Mouse (Mus musculus) layer of hippocampus, adult 18-20 months (tissue): ENCODE data around the gene Rec8. TPM values are rescaled to one million over a fixed set of nuclear protein-coding genes. Genes with fewer than 3 reads are reported as not detected.
A peak's percentile ranks its signal among the peaks of the same experiment; 100 is the strongest.

ENCODE experiments used
- DNase-seq, 2 experiments: peaks; one replicate each; pipeline ENCODE4 v3.0.0; 2022; ENCODE audit warnings: low spot score in 2 of 2
- long read RNA-seq: library from polyadenylated mRNA; stranded (forward); transcript quantifications from one replicate; pipeline ENCODE4 v2.0.0, GENCODE M21; 2021
- total RNA-seq, 2 experiments: library from RNA; stranded (reverse); gene quantifications; 2 replicates each; pipeline ENCODE4 v1.2.3; 2021

Rec8 gene
- total RNA-seq, result 1 to 10 TPM; 1.4 to 1.8 TPM
- long read RNA-seq, result 0 reads

DNA sequence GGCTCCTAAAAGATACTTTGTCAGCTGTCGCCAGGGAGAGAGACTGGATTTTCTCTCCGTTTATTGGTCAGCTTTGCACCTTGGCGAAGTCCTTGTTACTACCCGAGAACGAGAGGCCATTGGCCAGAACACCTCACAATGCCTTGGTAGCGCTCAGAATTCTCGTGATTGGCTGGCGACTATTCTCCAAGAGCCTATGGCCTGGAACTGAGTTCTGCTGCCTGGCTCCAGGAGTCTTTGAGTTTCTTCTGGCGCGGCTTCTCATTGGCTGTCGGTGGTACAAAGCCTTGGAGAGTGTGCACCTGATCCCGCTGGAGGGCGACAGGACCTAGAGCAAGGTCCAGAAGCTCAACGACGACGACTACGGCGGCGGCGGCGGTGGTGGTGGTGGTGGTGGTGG, at the start of gene Rec8:
TSS of gene Rec8 (plus strand) at position 216 of the 400 bp plus-strand sequence.
- no peak for DNase-seq

DNA sequence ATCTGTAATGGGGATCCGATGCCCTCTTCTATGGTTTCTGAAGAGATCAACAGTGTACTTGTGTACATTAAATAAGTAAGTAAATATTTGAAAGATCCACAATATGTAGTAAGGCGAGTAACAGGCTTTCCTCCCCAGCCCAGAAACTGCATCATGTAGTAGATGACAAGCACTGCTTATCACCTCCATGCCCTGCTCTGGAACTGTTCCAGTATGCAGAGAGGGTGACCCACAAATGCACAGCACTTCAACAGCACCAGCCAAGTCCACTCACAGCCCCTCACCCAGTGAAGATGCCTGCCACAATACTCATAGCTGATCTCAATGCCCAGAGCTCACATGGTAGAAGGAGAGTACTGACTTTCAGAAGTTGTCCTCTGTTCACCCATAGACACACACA, 47.2 kb upstream of the Rec8 start:
- DNase-seq, result no peak

DNA sequence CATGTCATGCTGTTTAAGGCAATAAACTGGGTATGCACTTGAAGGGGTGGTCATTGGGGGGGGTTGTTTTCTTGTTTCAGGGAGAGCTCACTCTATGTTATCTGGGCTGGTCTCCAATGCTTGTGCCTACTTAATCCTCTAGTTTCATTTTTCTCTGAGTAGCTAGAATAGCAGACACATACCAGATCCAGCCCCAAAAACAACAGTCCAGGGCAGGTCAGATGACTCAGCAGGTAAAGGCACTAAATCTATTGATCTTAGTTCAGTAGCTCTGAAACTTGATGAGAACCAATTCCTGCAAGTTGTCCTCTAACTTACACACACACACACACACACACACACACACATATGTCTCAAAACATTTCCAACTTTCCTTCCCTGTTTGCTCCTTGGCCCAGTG, 46.1 kb upstream of the Rec8 start:
- no peak for DNase-seq

DNA sequence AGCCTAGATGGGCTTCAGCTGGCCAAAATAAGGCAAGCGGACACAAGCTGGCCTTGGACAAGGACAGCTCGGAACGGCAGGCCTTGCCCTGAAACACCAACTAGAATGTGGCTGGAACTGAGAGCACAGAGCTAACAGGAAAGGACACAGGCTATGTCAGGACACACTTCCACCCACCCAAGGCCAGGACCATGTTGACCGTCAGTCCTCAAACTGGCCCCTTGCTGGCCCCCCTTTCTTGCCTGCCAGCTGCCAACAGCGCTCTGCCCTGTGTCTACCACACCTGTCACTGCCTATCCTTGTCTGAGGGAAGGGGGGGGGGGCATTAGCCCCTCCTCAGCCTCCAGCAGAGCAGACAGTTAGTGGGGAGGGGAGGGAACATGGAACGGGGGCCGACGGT, 42.5 kb upstream of the Rec8 start, which contains the start of gene Fitm1:
TSS of gene Fitm1 (plus strand) at position 316 of the 400 bp plus-strand sequence.
- DNase-seq, result no peak

DNA sequence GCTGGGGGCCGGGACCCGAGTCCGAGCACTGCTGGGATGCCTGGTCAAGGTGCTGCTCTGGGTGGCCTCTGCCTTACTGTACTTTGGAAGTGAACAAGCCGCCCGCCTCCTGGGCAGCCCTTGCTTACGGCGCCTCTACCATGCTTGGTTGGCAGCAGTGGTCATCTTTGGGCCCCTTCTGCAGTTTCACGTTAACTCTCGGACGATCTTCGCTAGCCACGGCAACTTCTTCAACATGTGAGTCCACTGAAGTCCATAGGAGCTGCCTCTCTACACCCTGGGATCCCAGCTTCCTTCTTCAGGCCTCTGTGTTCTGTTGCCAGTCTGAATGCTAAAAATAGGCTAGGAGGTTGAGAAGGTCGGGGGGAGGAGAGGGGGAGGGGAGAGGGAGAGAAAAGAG, 42.1 kb upstream of the Rec8 start:
- no peak for DNase-seq

DNA sequence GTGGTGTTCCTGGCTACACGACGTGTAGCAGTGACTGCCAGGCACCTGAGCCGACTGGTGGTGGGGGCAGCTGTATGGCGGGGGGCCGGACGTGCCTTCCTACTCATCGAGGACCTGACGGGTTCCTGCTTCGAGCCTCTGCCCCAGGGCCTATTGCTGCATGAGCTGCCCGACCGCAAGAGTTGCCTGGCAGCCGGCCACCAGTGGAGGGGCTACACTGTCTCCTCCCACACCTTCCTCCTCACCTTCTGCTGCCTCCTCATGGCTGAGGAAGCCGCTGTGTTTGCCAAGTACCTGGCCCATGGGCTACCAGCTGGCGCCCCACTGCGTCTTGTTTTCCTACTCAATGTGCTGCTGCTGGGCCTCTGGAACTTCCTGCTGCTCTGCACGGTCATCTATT, 41.5 kb upstream of the Rec8 start:
- peak; percentile 37 to 40 for DNase-seq

DNA sequence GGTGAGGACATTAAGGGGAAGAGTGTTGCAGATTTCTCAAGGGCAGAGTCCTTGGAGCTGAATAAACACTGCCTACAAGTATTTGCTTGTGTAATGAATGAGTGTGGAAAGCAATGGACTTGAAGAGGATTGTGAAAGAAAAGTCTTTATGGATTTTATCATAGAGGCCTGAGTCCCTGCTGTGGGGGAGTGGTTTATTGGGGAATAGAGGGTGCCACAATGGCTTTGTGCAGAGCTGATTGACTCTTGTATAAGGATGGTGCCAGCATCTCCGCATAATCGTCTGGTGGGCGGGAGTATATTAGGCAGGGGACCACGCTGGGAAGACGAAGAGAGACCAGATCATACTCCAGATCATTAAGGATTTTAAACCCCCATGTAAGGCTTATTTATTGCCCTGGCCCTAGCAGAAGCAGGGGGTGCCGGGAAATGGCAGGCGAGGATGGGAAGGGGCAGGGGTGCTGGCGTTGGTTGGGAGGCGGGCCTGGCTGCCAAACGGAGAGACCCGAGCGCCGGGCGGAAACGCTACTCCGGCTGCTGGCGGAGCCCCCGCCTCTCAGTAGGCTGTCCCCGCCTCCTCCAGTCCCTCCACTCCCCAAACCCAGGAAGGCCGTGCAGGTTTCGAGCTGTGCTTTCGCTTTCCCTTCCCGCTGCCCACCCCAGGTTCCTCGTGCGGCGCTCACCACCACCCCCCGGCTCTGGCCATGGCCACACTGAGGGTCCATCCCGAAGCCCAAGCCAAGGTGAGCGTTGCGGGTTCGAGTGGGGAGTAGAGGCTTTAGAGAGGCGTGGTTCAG, 39.8 kb upstream of the Rec8 start, which contains the start of gene Psme1:
TSS of gene Psme1 (plus strand) at position 253 of the 797 bp plus-strand sequence.
- DNase-seq, result peak; percentile 66 to 67

DNA sequence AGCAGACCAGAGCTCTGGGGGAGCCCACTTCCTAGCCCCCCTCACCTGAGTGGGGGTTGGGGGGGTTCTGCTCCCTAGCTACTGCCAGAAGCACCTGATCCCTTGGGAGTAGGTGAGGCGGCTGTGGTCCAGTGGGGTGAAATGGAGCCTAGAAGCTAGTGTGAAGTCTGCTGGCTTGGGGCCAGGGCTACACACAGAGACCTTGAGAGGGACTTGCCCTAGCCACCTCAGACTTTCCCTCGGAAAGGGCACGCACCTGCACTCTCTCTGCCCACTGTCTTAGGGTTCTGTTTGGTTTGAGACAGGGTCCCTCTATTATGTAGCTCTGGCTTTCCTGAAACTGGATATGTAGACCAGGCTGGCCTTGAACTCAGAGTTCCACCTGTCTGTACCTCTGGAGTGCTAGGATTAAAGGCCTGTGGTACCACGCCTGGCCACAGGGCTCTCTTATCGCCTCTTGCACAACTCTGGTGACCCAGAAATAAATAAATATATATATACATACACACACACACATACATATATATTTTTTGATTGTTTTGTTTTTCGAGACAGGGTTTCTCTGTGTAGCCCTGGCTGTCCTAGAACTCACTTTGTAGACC, 39.1 kb upstream of the Rec8 start:
- DNase-seq, result no peak

DNA sequence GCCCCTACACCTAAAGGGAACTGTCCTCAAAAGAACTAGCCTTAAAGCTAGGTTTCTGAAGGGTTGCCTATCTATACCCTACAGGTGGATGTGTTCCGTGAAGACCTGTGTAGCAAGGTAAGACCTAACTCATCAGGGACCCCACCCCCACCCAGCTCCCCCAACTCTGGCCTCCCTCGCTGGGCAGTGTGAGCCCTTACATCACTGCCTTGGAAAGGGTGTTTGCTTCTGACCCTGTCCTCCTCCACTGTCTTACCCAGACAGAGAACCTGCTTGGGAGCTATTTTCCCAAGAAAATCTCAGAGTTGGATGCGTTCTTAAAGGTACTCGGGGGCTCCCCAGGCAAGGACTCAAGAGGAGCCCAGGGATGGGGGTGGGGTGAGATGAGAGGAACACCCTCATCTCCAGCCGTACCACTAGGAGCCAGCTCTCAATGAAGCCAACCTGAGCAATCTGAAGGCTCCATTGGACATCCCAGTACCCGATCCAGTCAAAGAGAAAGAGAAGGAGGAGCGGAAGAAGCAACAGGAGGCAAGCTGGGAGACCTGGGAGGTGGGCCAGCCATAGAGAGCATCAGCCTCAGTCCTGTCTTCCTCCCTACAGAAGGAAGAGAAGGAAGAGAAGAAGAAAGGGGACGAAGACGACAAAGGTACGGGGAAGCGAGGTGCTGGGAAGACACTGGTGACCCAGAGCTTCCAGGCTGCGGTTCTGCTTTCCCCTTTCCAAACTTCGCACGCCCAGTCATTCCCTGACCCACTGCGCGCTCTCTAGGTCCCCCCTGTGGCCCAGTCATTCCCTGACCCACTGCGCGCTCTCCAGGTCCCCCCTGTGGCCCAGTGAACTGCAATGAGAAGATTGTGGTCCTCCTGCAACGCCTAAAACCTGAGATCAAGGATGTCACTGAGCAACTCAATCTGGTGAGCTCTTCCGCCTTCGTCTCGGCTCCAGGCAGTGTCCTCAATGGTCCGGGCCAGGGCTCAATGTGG, 38.0 kb upstream of the Rec8 start:
- DNase-seq, result no peak

DNA sequence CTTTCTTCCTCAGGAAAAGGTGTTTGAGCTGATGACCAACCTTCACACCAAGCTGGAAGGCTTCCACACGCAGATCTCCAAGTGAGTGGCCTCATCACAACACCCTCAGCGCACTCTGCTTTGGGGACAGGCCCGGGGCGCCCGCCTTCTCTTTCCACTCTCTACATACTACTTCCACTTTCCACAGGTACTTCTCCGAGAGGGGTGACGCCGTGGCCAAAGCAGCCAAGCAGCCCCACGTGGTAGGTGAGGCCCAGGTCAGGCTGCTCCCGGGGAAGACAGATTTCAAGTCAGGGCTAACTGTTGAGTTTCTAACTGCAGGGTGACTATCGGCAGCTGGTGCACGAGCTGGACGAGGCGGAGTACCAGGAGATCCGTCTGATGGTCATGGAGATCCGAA, 37.1 kb upstream of the Rec8 start:
- no peak for DNase-seq

DNA sequence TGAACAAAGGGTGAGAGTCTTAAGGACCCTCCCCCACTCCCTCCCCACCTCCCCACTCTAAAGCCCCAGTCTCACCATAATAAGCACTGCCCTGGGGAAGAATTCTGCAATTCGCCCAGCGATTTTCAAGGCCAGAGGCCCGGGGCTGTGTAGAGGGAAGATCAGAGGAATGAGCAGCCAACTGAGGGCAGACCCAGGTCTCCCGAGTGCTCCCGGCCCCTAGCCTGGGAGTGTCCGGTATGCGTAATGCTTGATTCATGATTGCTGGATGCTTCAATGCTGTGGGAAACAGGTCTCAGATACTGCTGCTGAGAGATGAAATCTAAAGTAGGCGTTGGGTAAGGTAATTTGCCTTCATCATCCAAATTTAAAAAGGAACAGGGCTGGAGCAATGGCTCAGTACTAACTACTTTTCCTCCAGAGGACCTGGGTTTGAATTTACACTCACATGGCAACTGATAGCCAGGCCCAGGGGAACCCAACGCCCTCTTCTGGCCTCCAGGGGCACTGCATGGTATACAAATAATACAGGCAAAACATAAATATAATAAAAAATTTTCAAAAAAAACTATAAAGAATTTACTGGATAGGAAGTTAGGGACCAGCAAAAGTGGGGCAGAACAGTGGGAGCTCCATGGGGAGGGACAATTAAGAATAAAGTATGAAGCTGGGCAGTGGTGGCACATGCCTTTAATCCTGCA, 35.7 kb upstream of the Rec8 start:
- DNase-seq, result no peak

DNA sequence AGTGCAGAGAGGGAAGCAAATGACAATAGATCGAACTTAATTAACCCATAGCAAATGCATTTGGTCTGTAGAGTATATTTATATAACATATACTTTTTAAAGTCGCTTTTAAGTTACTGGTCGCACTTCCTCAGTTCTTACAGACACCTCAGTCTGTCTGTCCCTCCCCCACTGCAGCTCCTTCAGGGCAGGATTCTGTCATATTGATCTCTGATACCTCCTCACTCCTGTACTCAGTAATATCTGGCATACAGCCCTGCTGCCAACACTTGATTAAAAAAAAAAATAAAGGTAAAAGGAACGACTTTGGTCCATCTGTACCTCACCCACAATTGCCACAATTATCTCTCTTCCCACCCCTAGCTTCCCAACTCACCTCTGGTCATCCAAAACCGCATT, 33.5 kb upstream of the Rec8 start:
- DNase-seq, result no peak

DNA sequence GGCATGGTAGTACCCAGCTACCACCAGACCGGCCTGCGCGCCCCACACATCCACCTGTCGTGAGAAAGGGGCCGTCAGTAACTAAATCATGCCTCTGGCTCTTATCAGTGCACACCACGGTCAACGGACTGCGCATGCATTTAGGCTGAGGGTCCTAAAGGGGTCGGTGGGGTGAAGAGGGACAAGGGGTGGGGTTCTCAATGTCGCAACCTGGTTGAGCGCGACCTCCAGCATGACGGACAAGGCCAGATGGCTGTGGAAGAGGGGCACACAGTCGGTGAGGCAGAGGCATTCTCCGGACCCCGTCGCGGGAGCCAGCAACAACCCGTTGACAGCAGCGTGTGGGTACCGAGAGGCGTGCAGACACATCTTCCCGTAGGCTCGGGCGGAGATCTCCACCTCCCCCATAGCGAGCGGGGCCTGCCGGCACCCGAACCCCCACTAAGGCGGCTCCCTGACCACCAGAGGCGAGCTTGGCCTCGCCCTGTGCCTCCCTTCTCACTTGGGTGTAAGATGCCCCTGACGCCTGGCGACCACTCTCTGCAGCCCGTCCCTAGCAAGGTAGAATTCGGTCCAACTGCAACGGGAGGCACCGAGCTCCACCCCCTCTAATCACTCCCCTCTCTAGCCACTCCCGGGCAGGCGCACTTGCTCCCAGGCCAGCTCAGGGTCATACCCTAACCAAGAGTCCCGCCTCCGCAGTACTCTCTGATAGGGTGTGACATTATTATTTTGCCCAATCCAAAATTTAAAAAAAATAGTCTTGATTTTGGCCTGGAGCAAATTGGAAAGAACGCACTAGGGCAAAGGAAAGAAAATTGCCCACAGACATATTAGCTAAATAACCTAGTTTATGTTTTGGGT, 32.9 kb upstream of the Rec8 start, which contains the start of gene Emc9:
TSS of gene Emc9 (minus strand) at position 601 of the 864 bp plus-strand sequence.
- DNase-seq, result peak; percentile 49 to 67

DNA sequence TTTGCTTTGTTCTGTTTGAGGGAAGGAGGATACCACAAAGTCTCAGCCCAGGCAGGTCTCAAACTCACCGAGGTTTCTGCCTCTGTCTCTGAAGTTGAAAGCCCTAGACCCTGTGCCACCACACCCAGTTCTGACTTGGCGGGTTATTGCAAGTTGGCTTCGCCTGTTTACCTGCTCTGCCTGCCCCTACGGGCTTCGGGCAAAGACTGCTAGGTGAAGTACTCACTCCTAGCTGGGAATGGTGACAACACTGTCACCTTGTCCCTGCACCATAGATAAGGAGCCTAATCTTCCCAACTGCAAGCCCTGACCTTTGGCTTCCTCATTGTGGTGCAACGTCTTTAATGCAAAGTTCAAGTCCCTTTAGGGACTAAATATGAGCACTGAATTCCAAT, 32.3 kb upstream of the Rec8 start:
- no peak for DNase-seq

DNA sequence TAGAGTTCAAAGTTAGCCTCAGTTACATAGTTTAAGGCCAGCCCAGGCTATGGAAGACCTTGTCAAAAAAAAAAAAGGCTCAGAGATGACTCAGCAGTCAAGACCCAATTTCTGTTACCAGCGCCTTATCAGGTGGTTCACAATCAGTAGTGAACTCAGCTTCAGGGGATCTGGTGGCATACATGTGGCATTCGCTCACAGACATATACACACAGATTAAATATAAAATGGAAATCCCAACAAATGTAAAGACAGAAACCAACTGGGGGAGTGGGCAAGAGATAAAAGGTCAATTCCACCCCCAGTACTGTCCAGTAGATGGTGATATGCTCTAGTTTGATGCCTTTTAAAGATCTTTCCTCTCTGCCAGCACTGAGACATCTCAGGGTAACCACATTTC, 31.7 kb upstream of the Rec8 start:
- DNase-seq, result no peak

DNA sequence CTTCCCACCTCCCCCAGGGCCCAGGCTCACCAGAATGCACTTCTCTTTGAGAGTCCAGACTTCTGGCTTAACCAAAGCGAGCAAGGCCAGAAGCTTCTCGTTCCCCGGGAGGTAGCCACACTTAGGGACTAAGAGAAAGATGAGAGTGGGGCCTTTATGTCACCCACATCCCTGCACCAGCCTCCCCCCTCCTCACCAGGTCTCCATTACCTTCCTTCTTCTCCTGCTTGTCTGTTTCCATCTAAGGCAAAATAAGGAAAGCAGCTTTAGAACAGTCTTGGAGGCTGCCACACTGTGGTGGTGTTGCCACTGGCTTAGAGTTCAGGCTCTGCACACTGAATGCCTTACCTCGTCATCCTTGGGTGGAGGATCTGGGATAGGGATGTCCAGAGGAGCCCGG, 28.6 kb upstream of the Rec8 start:
- DNase-seq, result no peak

DNA sequence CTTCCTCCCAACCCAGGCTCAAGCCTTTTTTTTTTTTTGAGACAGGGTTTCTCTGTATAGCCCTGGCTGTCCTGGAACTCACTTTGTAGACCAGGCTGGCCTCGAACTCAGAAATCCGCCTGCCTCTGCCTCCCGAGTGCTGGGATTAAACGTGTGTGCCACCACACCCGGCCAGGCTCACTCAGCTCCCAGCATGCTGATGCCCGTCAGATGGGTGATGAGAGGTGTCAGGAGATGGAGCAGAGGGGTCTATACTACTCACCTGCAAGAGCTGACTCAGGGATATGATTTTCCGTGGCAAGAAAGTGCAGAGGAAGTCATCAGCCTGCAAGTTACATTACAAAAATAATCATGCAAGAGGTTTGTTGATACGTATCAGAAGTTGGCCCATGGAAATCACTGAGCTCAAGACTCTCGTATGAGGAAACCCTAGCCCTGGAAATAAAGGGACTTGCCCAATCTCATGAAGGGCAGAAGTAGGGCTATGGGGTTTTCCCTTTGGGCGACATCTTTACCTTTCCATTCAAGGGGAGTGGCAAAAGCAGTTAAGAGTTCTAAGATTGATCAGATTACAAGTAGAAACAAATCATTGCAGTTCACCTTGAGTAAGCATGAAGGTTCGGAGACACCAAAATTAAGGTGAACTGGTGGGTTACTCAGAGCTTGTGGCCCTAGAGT, 27.9 kb upstream of the Rec8 start:
- no peak for DNase-seq

DNA sequence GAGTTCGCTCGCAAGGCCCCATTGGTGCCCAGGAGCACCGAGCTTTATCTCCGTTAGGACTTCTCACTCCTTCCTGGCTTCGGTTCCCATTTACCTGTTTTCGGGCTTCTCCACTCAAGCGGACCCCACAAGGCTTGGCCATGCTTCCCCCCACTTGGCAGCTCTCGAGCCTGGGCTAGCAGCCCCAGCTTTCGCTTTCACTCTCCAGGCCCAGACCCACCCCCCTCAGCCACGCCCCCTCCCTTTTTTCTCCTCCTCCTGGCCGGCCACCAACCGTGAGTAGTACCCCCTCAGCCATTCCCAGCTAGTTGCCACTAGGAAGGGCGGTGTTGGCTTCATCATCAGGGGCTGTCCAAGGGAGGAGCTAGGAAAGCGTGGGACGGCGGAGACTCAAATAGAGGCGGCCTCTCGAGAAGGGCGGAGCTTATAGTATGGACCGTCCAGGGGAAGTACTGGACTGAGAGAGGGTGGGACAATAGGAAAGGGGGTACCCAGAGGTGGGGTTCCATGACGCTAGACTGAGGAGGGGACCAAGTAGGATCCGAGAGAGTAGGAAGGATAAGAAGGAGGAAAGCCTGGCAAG, 27.0 kb upstream of the Rec8 start, which contains the start of gene Psme2:
TSS of gene Psme2 (minus strand) at position 366 of the 583 bp plus-strand sequence.
- peak; percentile 88 to 93 for DNase-seq
